Mouse (Mus musculus) hindbrain, embryonic 16.5 days (tissue): Measurements from ENCODE around the gene A430005L14Rik. TPM values are rescaled to one million over a fixed set of nuclear protein-coding genes. Genes with fewer than 3 reads are reported as not detected.
"Not testable (repeated sequence)": the region's sequence is repeated elsewhere in the genome, so short reads cannot be mapped to it uniquely, and the experiment has no call there.

Experiments used
- ATAC-seq: fragments of 200-750 bp; cut with Nextera tagmentation; 2 replicates; pipeline ENCODE4 v1.8.0; 2017; ENCODE audit warnings: moderate TSS enrichment, moderate library complexity
- H3K27ac ChIP-seq: fragments of 300-500 bp; sonication (generic); 2 replicates; pipeline ENCODE4 v1.5.1; 2014; ENCODE audit warnings: low read depth, mild to moderate bottlenecking, control low read depth, low read length, moderate library complexity
- H3K27me3 ChIP-seq: fragments of 300-500 bp; sonication (generic); replicated peaks from 2 replicates; pipeline ENCODE4 v1.6.1; 2014; ENCODE audit warnings: low read length; ENCODE audit not compliant: control insufficient read depth, insufficient read depth
- H3K36me3 ChIP-seq: fragments of 300-500 bp; sonication (generic); 2 replicates; pipeline ENCODE4 v1.6.1; 2014; ENCODE audit warnings: mild to moderate bottlenecking, low read length, moderate library complexity, mixed read lengths; ENCODE audit not compliant: control insufficient read depth, insufficient read depth
- H3K4me1 ChIP-seq: fragments of 300-500 bp; sonication (generic); 2 replicates; pipeline ENCODE4 v1.6.1; 2014; ENCODE audit warnings: low read depth, low read length; ENCODE audit not compliant: control insufficient read depth, insufficient read depth
- H3K4me2 ChIP-seq: fragments of 300-500 bp; sonication (generic); 2 replicates; pipeline ENCODE4 v1.6.1; 2014; ENCODE audit warnings: mild to moderate bottlenecking, low read length, control low read depth, moderate library complexity
- H3K4me3 ChIP-seq: fragments of 300-500 bp; sonication (generic); 2 replicates; pipeline ENCODE4 v1.5.1; 2014; ENCODE audit warnings: mild to moderate bottlenecking, low read length, control low read depth, moderate library complexity
- H3K9ac ChIP-seq: fragments of 300-500 bp; sonication (generic); 2 replicates; pipeline ENCODE4 v1.6.1; 2014; ENCODE audit warnings: low read depth, mild to moderate bottlenecking, control low read depth, low read length, moderate library complexity
- H3K9me3 ChIP-seq: fragments of 300-500 bp; sonication (generic); 2 replicates; pipeline ENCODE4 v1.6.1; 2014; ENCODE audit warnings: mild to moderate bottlenecking, low read length, moderate library complexity; ENCODE audit not compliant: control insufficient read depth
- WGBS: fragments of 180-500 bp; shearing (Covaris S2); extraction: QIAGEN DNeasy Blood & Tissue Kit; methylation state at CpG from one replicate; pipeline ENCODE4 v1.1.7; 2014; 5-methylcytosine and 5-hydroxymethylcytosine counted together
- polyA plus RNA-seq: library from polyadenylated mRNA; unstranded; fragments of >200 nt; fragmentation: Nextera tagmentation; extraction: Ambion mirVana; gene quantifications from 2 replicates; pipeline ENCODE4 v1.2.1, GENCODE M21; 2015

The A430005L14Rik gene
- polyA plus RNA-seq = 53.5 and 55.5 TPM in 2 replicates

- Histone ChIP-seq H3K4me3 (peak within 1 kb of the TSS; percentile 82), H3K36me3 (peaks cover 14% of the 10 kb centered on the region), H3K4me2 (peak within 1 kb of the TSS; percentile 94), H3K4me1 (peaks cover 15% of the 10 kb centered on the region), H3K9me3 (no peaks in the 10 kb centered on the region), H3K9ac (peak within 1 kb of the TSS; percentile 91), H3K27me3 (no peaks in the 10 kb centered on the region), H3K27ac (peak within 1 kb of the TSS; percentile 91)
- WGBS = 2% methylated on average over 62 of the region's 67 CpGs
- peak; percentile 96 for ATAC-seq
Observed at GRCm38 (mm10) chr4:153956569-153957405, at the start of gene A430005L14Rik. TSS of gene A430005L14Rik (plus strand) at chr4:153957237.

GRCm38 (mm10) chr4:153907573-153907972 is 49.5 kb upstream of the A430005L14Rik start:
- Histone ChIP-seq H3K4me2 (no peak overlapping the region), H3K4me3 (no peak overlapping the region), H3K9me3 (no peaks in the 10 kb centered on the region), H3K4me1 (peaks cover 5% of the 10 kb centered on the region; the same call in 1 of the 2 replicates), H3K27ac (no peak overlapping the region), H3K9ac (no peak overlapping the region), H3K36me3 (no peaks in the 10 kb centered on the region), H3K27me3 (0 out of 2 replicates have a peak, but pooled peaks cover 2% of the 10 kb centered on the region)
- WGBS = 23% methylated on average over 11 of the region's 11 CpGs
- no peak for ATAC-seq

DNA sequence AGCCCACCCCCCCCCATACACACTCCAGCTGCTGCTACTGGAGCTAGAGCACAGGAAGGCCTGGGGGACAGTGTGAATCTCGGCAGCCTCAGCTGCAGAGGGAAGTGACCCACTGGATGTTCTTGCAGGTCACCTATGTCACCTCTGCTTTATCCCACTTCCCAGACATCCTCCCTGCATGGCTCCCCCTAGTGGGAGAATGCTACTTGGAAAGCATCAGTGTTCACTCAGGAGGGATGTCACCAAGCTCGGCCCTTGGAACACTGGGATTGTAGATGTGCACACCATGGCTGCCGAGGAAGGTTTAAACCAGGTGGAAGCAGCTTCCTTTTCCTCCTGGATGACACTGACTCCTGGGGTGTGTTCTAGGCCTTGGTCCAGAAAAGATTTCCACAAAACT is 43.4 kb upstream of the A430005L14Rik start:
- Histone ChIP-seq H3K4me1 (no peaks in the 10 kb centered on the region), H3K27ac (no peak overlapping the region), H3K27me3 (no peaks in the 10 kb centered on the region), H3K9ac (no peak overlapping the region), H3K36me3 (no peaks in the 10 kb centered on the region), H3K4me2 (no peak overlapping the region), H3K4me3 (no peak overlapping the region), H3K9me3 (no peaks in the 10 kb centered on the region)
- 54% methylated on average over 3 of the region's 3 CpGs for WGBS
- ATAC-seq = no peak

- Histone ChIP-seq H3K4me3 (no peak overlapping the region), H3K27ac (0 out of 2 replicates have a peak overlapping the region, but pooled peaks have one; percentile 2), H3K9ac (no peak overlapping the region), H3K4me2 (no peak overlapping the region), H3K9me3 (no peaks in the 10 kb centered on the region), H3K27me3 (no peaks in the 10 kb centered on the region), H3K36me3 (no peaks in the 10 kb centered on the region), H3K4me1 (no peaks in the 10 kb centered on the region; the same call in 1 of the 2 replicates)
- ATAC-seq = no peak
- 47% methylated on average over 8 of the region's 8 CpGs for WGBS
Observed at GRCm38 (mm10) chr4:153917773-153918500, 39.1 kb upstream of the A430005L14Rik start.

DNA sequence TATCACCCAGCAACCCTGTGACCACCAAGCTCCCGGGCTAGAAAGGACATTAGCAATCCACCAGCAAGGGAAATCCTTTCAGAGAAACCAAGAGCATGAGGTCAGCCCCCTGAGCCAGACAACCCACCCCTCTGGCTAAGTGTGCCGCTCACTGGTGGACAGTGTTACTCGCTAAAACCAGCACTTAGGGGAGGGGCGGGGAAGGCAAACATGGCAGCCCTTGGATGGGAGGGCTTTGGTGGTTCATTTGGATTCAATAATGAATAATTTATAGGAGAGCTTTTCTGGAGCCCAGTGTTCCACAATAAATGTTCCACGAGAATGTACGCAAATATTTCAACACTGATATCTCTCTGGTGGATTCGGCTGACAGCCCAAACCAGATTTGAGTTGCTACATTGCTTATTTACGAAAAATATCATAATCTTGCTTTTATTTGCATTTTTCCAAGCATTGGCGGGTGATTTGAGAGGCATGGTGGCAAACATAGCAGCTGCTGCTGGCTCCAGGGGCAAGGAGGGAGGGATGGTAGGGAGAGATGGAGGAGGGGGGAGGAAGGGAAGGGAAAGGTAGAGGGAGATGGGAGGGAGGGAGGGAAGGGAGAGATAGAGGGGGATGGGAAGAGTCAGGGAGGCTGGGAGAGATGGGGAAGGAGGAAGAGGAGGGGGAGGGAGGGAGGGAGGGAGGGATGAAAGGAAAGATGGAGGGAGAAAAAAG is 36.4 kb upstream of the A430005L14Rik start:
- Histone ChIP-seq H3K36me3 (no peaks in the 10 kb centered on the region), H3K4me1 (no peaks in the 10 kb centered on the region; the same call in 1 of the 2 replicates), H3K4me2 (no peak overlapping the region), H3K27ac (no peak overlapping the region), H3K9me3 (no peaks in the 10 kb centered on the region), H3K4me3 (no peak overlapping the region), H3K9ac (no peak overlapping the region), H3K27me3 (no peaks in the 10 kb centered on the region)
- 55% methylated on average over 9 of the region's 9 CpGs for WGBS
- ATAC-seq = no peak

- not testable (repeated sequence) for H3K36me3 ChIP-seq, ATAC-seq, H3K9me3 ChIP-seq, H3K4me1 ChIP-seq, H3K9ac ChIP-seq, H3K4me2 ChIP-seq, H3K27me3 ChIP-seq, H3K27ac ChIP-seq, H3K4me3 ChIP-seq
- 27% methylated on average over 4 of the region's 4 CpGs for WGBS
Observed at GRCm38 (mm10) chr4:153922090-153922489, 34.9 kb upstream of the A430005L14Rik start.

DNA sequence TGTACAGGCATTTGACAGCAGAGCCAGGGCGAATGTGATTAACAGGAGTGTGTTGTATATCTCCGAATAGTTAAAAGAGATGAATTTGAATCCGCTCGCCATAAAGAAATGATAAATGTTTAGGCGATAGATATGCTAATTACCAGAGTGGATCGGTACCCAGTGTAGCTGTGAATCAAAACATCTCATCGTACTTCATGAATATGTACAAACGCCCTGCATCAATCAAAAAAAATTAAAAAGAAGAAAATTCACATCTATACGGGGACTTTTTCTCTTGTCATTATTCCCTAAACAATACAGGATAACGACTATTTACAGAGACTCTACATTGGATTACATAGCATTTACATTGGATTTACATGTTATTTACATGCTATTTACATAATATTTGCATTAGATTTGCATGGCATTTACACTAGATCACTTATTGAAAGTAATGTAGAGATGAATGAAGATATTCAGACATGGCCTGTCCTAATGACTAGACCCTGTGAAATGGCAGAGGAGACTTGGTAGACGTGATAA is 28.2 kb upstream of the A430005L14Rik start:
- H3K9me3 ChIP-seq = no peaks in the 10 kb centered on the region
- H3K4me1 ChIP-seq = no peaks in the 10 kb centered on the region; the same call in 1 of the 2 replicates
- H3K4me3 ChIP-seq = no peak overlapping the region
- no peak for ATAC-seq
- H3K4me2 ChIP-seq = no peak overlapping the region
- H3K27me3 ChIP-seq = no peaks in the 10 kb centered on the region
- no peak overlapping the region for H3K27ac ChIP-seq
- H3K36me3 ChIP-seq = no peaks in the 10 kb centered on the region
- WGBS = 46% methylated on average over 11 of the region's 11 CpGs
- H3K9ac ChIP-seq = no peak overlapping the region

DNA sequence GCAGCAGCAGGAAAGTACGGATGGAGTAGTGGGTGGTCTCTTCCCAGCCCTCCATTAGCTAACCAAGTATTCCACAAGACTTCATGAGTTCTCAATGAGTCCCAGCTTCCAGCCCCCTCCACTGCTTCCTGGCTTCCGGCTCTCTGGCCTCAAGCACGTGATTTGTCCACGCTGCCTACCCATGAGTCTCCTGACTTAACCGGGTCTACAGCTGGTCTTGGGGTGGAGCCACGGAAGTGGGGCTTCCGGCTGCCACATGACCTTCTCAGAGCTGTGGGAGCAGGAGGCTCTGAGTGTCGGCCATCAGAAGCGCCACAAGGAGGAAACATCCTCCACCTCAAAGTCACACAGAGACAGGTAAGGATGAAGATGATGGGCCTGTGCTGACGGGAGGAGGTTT is 27.6 kb upstream of the A430005L14Rik start:
- Histone ChIP-seq H3K36me3 (no peaks in the 10 kb centered on the region), H3K27ac (no peak overlapping the region), H3K4me3 (no peak overlapping the region), H3K4me2 (no peak overlapping the region), H3K9ac (no peak overlapping the region), H3K27me3 (no peaks in the 10 kb centered on the region), H3K4me1 (no peaks in the 10 kb centered on the region; the same call in 1 of the 2 replicates), H3K9me3 (no peaks in the 10 kb centered on the region)
- WGBS = 65% methylated on average over 10 of the region's 10 CpGs
- ATAC-seq = no peak
